Mouse (Mus musculus) liver, adult 2 months (tissue): ENCODE measurements at regions not wholly inside any gene's neighbourhood (a gene's known extent, or its start where the extent isn't known, plus 50 kb on each side); places are given as distances from the start of the nearest gene placed in this dataset.
"Not testable (repeated sequence)": the region's sequence is repeated elsewhere in the genome, so short reads cannot be mapped to it uniquely, and the experiment has no call there.

ENCODE experiments used
- DNase-seq: peaks from one replicate; pipeline ENCODE4 v3.0.0-alpha.2; 2011; ENCODE audit warnings: low read depth, low spot score; ENCODE audit errors: extremely low read depth
- H3K27ac ChIP-seq: fragments of 200-500 bp; replicated peaks from 2 replicates; pipeline ENCODE4 v1.5.1; 2012; ENCODE audit warnings: low read depth, mild to moderate bottlenecking, control low read depth, inconsistent platforms, low read length; ENCODE audit not compliant: insufficient read depth
- H3K27me3 ChIP-seq: fragments of 200-500 bp; 2 replicates; pipeline ENCODE4 v1.6.1; 2012; ENCODE audit warnings: mild to moderate bottlenecking, moderate library complexity, low read length, inconsistent platforms; ENCODE audit not compliant: control insufficient read depth, insufficient read depth
- H3K36me3 ChIP-seq: fragments of 200-500 bp; 2 replicates; pipeline ENCODE4 v1.6.1; 2012; ENCODE audit warnings: low read length, inconsistent platforms; ENCODE audit not compliant: control insufficient read depth, insufficient read depth
- H3K4me1 ChIP-seq: fragments of 200-500 bp; 2 replicates; pipeline ENCODE4 v1.6.1; 2011; ENCODE audit warnings: low read length; ENCODE audit not compliant: control insufficient read depth, insufficient read depth
- H3K4me3 ChIP-seq: fragments of 200-500 bp; 2 replicates; pipeline ENCODE4 v1.5.1; 2011; ENCODE audit warnings: low read depth, mild to moderate bottlenecking, control low read depth, low read length, moderate library complexity; ENCODE audit not compliant: insufficient read depth
- H3K79me2 ChIP-seq: fragments of 200-500 bp; 2 replicates; pipeline ENCODE4 v1.6.1; 2012; ENCODE audit warnings: inconsistent platforms, mild to moderate bottlenecking, low read length, moderate library complexity; ENCODE audit not compliant: control insufficient read depth, insufficient read depth
- H3K9ac ChIP-seq: fragments of 200-500 bp; 2 replicates; pipeline ENCODE4 v1.6.1; 2012; ENCODE audit warnings: low read depth, mild to moderate bottlenecking, control low read depth, inconsistent platforms, low read length
- CTCF ChIP-seq: fragments of 200-500 bp; IDR thresholded peaks from 2 replicates; pipeline ENCODE4 v1.5.1; 2011; ENCODE audit warnings: low read depth, low read length, control low read depth
- POLR2A ChIP-seq: fragments of 200-500 bp; IDR thresholded peaks from 2 replicates; pipeline ENCODE4 v1.6.1; 2011; ENCODE audit warnings: low read length, control low read depth; ENCODE audit not compliant: insufficient read depth; ENCODE audit errors: extremely low read depth
- WGBS: fragments of 180-500 bp; shearing (Covaris S2); methylation state at CpG from one replicate; pipeline ENCODE4 v1.1.7; 2018; 5-methylcytosine and 5-hydroxymethylcytosine counted together

GRCm38 (mm10) chr10:111636283-111636682 is 130.2 kb downstream of the Phlda1 start:
- no peak for DNase-seq
- Histone ChIP-seq H3K9ac (no peak overlapping the region), H3K4me1 (no peaks in the 10 kb centered on the region), H3K27me3 (no peaks in the 10 kb centered on the region), H3K4me3 (no peak overlapping the region), H3K79me2 (no peaks in the 10 kb centered on the region), H3K27ac (no peak overlapping the region), H3K36me3 (no peaks in the 10 kb centered on the region)
- WGBS = 76% methylated on average over 14 of the region's 14 CpGs
- TF ChIP-seq CTCF (peak; percentile 23; the same call in 1 of the 2 replicates), POLR2A (no peak)

- peak; percentile 24 for DNase-seq
- Histone ChIP-seq H3K4me1 (no peaks in the 10 kb centered on the region), H3K79me2 (no peaks in the 10 kb centered on the region), H3K27me3 (no peaks in the 10 kb centered on the region), H3K9ac (no peak overlapping the region), H3K4me3 (no peak overlapping the region), H3K36me3 (no peaks in the 10 kb centered on the region), H3K27ac (no peak overlapping the region)
- TF ChIP-seq CTCF = no peak
- no peak for TF ChIP-seq POLR2A
- 64% methylated on average over 12 of the region's 12 CpGs for WGBS
Observed at GRCm38 (mm10) chr10:111637084-111637735, 131.1 kb downstream of the Phlda1 start.

- Histone ChIP-seq H3K4me3 (no peak overlapping the region), H3K27ac (no peak overlapping the region), H3K79me2 (no peaks in the 10 kb centered on the region), H3K27me3 (no peaks in the 10 kb centered on the region), H3K4me1 (no peaks in the 10 kb centered on the region), H3K36me3 (no peaks in the 10 kb centered on the region), H3K9ac (no peak overlapping the region)
- WGBS = over 99% methylated on average over 7 of the region's 7 CpGs
- TF ChIP-seq CTCF = no peak
- TF ChIP-seq POLR2A = no peak
- DNase-seq = no peak
Observed at GRCm38 (mm10) chr10:111639866-111640265, 133.8 kb downstream of the Phlda1 start.

GRCm38 (mm10) chr10:111642683-111643082 is 136.6 kb downstream of the Phlda1 start:
- Histone ChIP-seq H3K79me2 (no peaks in the 10 kb centered on the region), H3K36me3 (no peaks in the 10 kb centered on the region), H3K27ac (no peak overlapping the region), H3K4me3 (no peak overlapping the region), H3K9ac (no peak overlapping the region), H3K27me3 (no peaks in the 10 kb centered on the region), H3K4me1 (no peaks in the 10 kb centered on the region)
- WGBS = 93% methylated on average over 2 of the region's 2 CpGs
- no peak for TF ChIP-seq CTCF
- no peak for DNase-seq

- not testable (repeated sequence) for DNase-seq, H3K4me1 ChIP-seq, H3K79me2 ChIP-seq, H3K36me3 ChIP-seq, H3K27me3 ChIP-seq, H3K27ac ChIP-seq, H3K9ac ChIP-seq, H3K4me3 ChIP-seq
- 84% methylated on average over 2 of the region's 2 CpGs for WGBS
Observed at GRCm38 (mm10) chr10:111653773-111654172, 147.7 kb downstream of the Phlda1 start.

- Histone ChIP-seq H3K27me3 (no peaks in the 10 kb centered on the region), H3K9ac (no peak overlapping the region), H3K4me1 (peaks cover 1% of the 10 kb centered on the region; the same call in 1 of the 2 replicates), H3K27ac (no peak overlapping the region), H3K4me3 (no peak overlapping the region), H3K36me3 (no peaks in the 10 kb centered on the region), H3K79me2 (no peaks in the 10 kb centered on the region)
- no peak for TF ChIP-seq POLR2A
- TF ChIP-seq CTCF = no peak
- DNase-seq = no peak
- WGBS = 91% methylated on average over 22 of the region's 22 CpGs
Observed at GRCm38 (mm10) chr10:111654364-111655226, 148.5 kb downstream of the Phlda1 start.
